Mouse (Mus musculus): ENCODE results near the gene P4ha3.

P4ha3 gene

DNA sequence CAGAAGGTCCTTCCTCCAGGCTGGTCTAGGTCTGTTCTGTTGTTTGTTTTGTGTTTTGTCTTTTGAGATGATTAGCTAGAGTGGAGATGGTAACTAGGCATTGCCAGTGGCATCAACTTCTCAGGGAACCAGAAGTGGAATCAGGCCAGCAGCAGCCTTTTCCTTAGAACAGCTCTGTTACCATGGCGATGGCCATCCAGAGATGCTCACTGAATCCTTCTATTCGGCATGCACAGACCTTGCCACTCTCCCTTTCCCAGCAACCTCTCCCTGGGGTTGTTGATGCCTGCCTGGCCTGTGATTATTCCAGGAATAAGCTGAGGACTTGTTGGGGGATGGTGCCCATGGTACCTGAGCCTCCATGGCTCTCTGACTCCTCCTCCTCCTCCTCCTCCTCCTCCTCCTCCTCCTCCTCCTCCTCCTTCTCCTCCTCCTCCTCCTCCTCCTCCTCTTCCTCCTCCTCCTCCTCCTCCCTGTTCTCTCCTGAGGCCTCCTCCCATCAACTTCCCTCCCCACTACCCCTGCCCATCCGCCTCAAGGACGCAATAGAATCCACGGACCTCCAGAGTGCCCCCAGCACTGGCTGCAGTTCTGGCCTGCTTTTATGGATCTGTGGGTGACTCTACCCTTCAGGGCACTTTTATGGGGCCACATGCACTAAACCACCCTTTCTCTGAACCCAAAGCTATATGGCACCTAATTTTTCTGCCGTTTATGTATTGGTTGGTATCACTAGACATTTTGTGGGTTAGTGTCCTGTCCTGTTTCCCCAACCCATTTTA lies 22.7 kb downstream of the P4ha3 start:
- no peak for DNase-seq

DNA sequence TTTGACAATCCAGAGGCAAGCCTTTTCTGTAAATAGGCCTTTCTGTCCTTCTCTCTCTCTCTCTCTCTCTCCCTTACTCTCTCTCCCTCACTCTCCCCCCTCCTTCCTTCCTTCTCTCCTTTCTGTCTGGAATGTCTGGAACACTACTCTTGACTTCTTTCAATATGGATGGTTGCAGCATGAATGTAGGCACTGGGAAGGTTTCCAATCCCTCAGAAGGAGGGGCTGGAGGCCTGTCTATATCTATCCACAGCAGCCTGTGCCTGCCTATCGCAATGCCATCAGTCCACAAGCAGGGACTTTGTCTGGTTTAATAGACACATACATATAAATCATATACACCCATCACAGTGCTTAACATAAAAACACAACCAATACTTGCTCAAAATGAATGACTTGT lies 23.9 kb downstream of the P4ha3 start:
- no peak for DNase-seq

DNA sequence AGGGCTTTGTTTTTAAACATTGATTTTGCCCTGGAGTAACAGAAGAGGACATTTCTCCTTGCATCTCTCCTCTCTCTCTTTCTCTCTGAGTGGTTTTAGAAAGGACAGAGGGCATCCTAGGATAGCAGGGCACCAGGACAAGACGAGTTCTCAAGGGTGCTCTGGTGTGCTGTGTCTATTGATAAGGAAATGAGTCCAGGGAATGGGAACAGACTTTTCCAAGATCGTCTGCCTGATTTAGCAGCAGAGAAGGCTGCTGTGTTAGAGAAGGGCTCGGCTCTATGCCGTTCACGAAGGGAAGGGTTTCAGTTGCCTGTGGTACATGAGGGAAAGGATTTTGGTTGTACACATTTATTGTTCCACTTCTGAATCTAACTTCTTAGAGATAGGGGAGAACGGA lies 24.4 kb downstream of the P4ha3 start:
- DNase-seq, result no peak

DNA sequence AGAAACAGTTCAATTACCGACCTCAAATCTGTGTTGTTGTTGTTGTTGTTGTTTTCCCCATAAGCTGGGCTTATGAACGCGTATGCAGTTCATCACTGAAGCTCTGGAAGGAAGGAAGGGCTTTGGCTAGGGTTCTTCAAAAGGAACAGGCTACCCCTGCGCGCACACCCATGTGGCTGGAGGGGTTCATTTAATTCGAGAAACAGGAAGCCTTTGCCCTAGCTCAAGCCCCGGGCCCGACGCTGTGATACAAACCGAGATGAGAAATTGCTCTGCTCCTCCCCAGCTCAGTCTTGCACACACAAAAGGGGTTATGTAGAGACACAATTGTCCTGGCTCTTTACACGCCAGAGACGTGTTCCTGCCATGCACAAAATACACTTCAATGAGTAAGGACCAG lies 25.0 kb downstream of the P4ha3 start:
- DNase-seq, result no peak

DNA sequence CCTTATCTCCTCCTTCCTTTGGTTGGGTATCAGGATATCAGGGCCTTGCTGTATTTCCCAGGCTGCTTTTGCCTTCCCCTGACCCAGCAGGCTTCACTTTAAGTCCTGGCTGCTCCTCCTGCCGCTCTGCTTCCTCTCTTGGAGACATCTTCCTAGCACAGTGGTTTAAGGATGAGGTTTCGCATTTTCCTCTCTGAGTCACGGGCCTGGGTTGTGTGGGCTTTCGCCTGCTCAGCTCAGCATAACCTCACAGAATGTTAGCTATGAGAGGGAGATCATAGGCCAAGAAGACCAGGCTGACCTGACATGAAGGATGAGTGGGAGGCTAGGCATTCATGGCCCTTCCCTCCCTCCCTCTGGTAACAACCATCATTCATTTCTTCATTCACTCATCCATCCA lies 27.4 kb downstream of the P4ha3 start:
- DNase-seq, result no peak

DNA sequence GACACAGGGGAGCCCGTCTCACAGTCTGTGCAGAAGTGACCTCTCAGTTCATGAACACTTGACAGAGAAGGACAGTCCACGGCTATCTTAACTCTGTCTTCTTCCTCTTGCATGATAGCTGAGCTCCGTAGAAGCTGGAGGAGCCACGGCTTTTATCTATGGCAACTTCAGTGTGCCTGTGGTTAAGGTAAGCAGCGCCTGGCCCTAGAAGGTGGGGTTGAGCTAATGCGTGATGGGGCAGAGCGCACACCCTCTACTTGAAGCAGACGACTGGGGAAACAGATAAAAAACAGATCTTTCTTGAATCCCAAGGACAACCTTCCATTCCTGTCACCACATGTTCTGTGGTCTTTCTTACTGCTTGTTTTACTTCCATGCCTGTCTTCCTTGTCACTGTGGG lies 31.6 kb downstream of the P4ha3 start:
- DNase-seq, result no peak

DNA sequence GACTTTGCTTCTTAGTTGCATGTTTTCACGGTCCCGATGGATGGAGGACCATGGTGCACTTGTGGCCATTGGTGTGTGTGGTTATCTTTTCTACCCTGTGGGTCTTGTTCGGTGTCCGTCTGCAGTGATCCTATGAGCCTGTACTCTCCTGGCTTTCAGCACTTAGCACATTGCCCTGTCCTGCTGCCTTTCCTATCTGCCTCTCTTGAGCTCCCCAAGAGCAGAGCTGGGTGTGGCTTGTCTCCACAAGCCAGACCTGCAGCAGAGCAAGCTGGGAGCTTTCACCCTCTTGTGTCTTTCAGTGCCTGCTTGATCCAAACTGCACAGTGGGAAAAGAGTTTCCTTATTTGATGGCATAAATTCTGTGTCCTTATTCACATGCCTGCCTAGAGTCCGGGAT lies 32.2 kb downstream of the P4ha3 start:
- no peak for DNase-seq

DNA sequence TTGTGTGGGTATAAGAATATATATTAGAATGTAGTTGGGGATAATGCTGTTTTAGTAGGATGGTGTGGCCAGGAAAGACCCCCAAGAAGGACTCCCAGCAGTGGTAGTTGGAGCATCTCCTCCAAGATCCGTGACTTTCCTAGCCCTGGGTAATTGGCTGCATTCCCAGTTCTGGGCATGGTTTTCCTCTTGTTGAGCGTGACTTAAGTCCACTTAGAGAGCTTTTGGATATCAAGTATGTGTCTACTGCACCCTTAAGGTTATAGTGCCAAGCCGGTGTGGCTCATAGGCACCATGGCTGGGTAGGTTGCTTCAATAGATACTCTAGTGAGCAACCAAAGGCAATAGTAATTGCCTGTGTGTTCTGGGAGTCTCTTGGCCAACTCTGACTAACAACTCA lies 38.4 kb downstream of the P4ha3 start:
- no peak for DNase-seq

DNA sequence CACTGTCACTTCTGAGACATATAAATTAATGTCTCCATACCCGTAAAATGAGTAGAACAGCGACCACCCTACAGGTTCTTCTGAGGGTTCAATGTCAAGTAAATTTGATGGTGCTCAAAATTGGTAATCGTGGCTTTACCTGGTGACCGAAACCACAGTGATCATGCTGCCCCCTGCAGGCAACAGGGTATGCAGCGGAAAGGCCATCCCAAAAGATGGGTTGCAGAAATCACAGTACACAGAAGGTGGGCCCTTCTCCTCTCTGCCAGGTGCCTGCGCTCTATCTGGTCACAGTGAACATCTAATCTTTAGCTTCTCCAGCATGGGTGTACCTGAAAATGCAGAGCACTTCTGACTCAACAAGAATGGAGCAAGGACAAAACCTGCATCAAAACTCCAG lies 40.2 kb downstream of the P4ha3 start:
- peak in 1 of 2 experiments; percentile 32 for DNase-seq

DNA sequence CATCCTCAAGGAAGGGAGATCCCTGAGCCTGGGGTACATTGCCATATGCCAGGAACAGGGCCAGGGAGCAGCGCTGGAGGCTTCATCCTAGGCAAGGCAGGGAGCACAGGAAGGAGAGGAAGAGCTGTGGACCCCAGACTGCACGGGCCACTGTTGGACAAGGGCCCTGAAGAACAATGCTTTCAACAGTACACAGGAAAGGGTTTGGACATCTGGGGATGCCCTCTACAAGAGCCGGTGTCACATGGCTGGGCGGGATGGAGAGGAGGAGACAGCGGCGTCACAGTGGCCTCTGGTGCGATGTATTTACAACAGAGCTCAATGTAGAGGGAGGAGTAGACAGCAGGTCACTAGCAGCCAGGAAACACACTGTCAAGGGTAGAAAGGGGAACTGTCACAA lies 42.2 kb downstream of the P4ha3 start:
- no peak for DNase-seq

DNA sequence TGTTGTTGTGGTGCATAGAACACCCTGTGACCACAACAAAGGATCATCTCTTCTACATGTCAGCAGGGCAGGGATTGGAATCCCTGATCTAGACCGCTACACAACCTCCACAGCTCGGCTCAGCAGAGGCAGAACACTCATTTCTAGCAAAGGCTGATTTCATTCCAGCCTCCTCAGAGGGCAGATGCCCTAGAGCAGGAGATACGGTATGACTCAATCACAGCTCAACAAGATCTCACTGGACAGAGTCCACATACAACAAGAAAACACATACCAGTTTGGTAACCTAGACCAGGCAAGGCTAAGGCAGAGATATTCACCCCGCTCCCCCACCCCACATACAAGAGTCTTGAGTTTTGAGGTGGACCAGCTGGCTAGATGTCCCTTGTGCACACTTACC lies 43.3 kb downstream of the P4ha3 start:
- DNase-seq, result no peak

DNA sequence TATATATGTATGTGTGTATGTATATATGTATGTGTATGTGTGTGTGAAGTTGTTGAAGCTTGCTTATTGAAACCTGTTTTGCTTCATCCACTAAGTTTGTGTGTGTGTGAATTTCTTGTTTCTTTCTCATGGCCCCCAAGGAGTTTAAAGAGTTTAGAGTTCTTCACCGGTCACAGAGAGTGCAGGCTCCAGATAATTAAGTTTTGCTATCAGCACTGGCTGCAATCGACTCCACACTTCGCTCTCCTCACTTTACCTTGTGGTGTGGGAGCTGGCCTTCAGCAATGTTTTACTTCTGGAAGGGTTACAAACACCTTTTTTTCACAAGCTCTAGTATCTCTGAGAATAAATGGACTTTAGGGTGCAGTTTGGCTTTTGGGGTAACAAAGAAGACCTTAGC lies 45.9 kb downstream of the P4ha3 start:
- DNase-seq, result no peak

DNA sequence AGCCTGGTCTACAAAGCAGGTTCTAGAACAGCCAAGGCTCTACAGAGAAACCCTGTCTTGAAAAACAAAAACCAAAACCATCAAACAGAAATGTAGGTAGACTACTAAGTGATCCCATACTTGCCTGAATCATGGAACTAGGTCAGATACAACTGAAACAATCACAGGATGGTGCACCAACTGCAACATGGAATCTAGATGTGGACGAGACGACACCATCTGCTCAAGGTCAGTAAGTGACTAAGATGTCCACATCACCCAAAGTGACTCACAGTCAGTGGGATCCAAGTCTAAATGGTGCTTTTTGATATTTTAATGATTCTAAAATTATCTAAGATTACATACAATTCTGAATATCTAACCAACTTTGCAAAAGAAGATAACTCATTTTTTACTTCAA lies 50.6 kb downstream of the P4ha3 start:
- DNase-seq, result no peak

DNA sequence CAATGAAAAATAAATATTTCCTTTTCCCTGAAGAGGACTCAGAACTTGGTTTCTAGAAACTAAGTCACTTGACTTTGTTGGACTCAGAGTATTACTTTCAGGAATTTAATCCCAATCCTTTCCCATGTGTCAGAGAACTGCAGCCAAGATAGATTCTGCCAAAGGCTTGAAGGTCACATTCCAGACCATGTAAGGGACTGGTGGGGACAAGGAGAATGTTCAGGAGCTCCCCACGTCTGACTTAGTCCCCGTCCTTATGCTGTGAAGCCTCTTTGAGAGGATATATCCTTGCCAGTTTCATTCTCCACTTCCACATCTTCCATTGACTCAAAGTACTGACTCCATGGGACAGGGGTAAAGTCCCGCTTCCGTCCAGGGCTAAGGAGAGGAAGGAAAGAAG lies 69.7 kb downstream of the P4ha3 start:
- DNase-seq, result no peak

DNA sequence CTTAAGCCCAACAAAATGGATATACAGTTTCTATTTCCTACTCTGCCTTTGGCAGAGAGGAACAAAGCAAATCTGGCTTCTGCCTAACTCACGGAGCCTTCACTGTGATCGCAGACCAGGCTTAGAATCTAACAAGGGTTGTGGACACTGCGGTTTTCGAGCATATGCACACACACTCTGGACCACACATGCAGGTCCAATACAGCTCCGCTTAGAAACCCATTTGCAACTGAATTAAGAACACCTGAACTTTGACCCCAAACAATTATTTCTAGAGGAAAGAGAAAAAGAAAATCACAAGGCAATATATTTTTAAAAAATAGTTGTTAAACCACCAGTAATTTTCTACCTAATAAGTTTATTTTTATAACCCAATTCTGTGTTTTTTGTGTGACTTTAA lies 71.0 kb downstream of the P4ha3 start:
- no peak for DNase-seq

DNA sequence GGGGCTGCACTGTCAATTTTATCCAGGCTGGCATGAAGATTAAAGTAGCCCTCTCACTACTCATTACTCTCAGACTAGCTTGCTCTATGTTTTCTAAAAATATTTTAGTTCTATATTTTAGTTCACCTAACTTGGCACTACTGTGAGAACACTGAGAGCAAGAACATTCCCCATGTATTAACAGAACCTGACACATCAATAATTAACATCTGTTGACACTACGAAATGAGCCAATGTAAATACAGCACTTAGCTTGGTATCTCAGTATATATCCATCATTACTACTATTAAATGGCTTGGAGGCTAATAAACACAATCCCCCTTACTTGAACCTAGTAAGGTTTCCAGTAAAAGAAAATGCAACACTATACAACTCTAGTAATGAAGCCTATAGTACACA lies 71.4 kb downstream of the P4ha3 start:
- no peak for DNase-seq

DNA sequence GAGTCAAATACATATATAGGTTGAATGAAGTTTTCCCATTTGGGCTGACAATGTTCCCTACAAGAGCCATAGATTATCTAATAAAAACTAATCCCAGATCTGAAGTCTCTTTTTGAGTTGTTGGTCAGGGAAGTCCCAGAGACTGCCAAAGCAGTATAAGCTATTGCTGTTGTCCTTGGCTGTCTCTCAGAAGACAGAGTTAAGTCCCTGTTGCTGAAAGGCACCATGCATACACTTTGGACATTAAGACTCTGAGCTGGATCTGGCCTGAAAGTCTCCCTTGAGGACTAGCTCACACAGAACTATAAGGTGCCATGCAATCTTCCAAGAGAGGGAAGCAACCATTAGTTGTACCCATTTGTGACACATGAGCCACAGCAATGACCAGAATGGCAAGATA lies 72.5 kb downstream of the P4ha3 start:
- no peak for DNase-seq

DNA sequence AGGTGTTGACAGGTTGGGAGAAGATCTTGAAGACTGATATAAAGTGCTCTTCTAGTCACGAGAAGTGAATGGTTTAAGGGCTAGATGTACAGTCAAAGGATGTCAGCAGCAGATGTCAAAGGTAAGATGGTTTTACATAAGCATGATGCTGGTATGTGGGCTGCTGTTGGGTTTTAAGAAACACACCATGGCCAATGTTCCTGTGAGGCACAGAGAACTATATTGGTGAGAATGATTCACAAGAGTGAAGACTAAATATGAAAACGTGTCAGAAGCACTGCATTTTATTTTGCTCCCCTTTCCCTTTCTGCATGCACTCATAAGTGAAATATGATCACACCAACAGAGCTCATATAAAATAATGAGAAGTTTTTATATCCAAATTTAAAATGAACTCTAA lies 77.8 kb downstream of the P4ha3 start:
- DNase-seq, result no peak

DNA sequence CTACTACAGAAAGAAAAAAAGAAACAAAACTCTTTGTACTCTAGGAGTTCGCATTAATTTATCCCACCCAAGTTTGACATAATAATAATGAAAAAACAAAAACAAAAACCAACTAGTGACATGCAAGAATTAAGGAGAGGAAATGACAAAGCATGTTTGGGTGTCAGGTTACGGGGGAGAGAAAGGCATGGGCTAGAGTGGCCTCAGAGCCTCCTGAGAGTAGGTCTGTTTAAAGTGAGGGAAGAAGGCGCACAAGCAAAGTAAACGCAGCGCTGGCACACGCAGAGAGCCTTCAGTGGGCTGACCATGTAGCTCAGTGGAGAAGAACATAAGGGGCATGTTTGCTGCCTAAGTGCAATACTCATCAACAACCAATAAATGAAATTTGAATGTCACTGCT lies 79.6 kb downstream of the P4ha3 start:
- no peak for DNase-seq

Measured in spleen, adult 18-20 months (tissue).